Mouse (Mus musculus): Measurements from ENCODE around the gene Srp9. TPM values are rescaled to one million over a fixed set of nuclear protein-coding genes. Genes with fewer than 3 reads are reported as not detected.

Srp9 gene
- 128 TPM for polyA plus RNA-seq (2015; fragmentation: Illumina TruSeq; extraction: RNeasy Lipid Tissue Mini Kit (QIAGEN cat#74804); ENCODE audit: low read depth, low replicate concordance)

DNA sequence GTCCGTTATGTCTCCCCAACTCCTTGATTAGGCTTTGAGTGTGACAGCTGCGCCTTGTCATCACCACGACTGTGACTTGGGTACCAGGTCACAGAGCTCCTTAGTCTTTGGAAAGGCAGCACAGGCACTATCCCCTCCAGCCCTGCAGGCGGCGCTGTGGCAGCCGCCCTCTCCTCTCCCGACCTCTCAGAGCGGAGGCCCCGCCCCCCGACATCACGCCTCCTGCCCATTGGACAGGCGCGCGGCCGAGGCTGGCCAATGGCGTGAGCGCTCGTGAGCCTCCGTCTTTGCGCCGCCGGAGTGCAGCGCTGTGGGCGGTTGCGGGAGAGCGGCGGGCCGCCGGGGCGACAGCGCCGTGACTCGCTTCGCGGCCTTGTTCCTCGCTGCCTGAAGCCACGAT lies at the start of gene Srp9:
TSS of gene Srp9 (plus strand) at position 232 of the 400 bp plus-strand sequence.

DNA sequence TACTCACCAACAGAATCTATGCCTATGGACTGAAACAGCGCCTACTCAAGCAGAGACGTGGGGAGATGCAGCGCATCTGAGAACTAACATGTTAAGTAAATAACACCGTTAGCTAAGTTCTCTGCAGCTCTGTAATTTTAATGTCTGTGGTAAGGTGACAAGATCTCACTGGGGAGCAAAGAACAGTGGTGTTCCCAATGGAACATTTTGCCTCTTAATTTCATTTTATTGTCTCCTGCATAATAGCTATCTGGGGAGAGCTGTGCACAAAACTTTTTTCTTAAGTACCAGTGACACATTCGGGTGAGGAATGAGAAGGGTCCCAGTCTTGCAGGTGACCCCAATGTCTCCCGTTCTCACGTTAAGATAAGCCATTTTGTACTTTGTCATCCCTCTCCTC lies 39.8 kb downstream of the Srp9 start, which contains the start of gene Vmn1r1:
TSS of gene Vmn1r1 (minus strand) at position 101 of the 400 bp plus-strand sequence.

Other genes starting within 250 kb of the Srp9 start
- 73.4 TPM for gene Enah, start 104.7 kb upstream of the Srp9 start, polyA plus RNA-seq (2015; fragmentation: Illumina TruSeq; extraction: RNeasy Lipid Tissue Mini Kit (QIAGEN cat#74804); ENCODE audit: low read depth, low replicate concordance)
- gene Vmn1r1, start 39.7 kb downstream of the Srp9 start, polyA plus RNA-seq (2015; fragmentation: Illumina TruSeq; extraction: RNeasy Lipid Tissue Mini Kit (QIAGEN cat#74804); ENCODE audit: low read depth, low replicate concordance) = not detected
- 118 TPM for gene Degs1, start 158.1 kb downstream of the Srp9 start, polyA plus RNA-seq (2015; fragmentation: Illumina TruSeq; extraction: RNeasy Lipid Tissue Mini Kit (QIAGEN cat#74804); ENCODE audit: low read depth, low replicate concordance)
- 31.2 TPM for gene Fbxo28, start 216.9 kb downstream of the Srp9 start, polyA plus RNA-seq (2015; fragmentation: Illumina TruSeq; extraction: RNeasy Lipid Tissue Mini Kit (QIAGEN cat#74804); ENCODE audit: low read depth, low replicate concordance)